Mouse (Mus musculus) embryo, embryonic 9.5 days (tissue): ENCODE measurements around the gene Tnfrsf25.
A peak's percentile ranks its signal among the peaks of the same experiment; 100 is the strongest.

ENCODE experiments used
- DNase-seq: peaks from one replicate; pipeline ENCODE4 v3.0.0-alpha.2; 2017; ENCODE audit errors: extremely low spot score

Tnfrsf25 gene

GRCm38 (mm10) chr4:152141521-152142135 is 25.9 kb downstream of the Tnfrsf25 start:
- DNase-seq = no peak

GRCm38 (mm10) chr4:152143632-152144031 is 27.9 kb downstream of the Tnfrsf25 start:
- no peak for DNase-seq

GRCm38 (mm10) chr4:152145473-152145872 is 29.7 kb downstream of the Tnfrsf25 start:
- no peak for DNase-seq

- no peak for DNase-seq
Observed at GRCm38 (mm10) chr4:152146033-152146827, 30.5 kb downstream of the Tnfrsf25 start.

GRCm38 (mm10) chr4:152150546-152150945 is 34.8 kb downstream of the Tnfrsf25 start:
- DNase-seq = no peak

GRCm38 (mm10) chr4:152151451-152151965 is 35.8 kb downstream of the Tnfrsf25 start:
- DNase-seq = no peak

- peak; percentile 82 for DNase-seq
Observed at GRCm38 (mm10) chr4:152151966-152152544, 36.3 kb downstream of the Tnfrsf25 start, which contains the start of gene Espn. Gene Espn, minus strand, starts transcription at chr4:152152371.

GRCm38 (mm10) chr4:152153771-152154177 is 38.0 kb downstream of the Tnfrsf25 start:
- peak; percentile 85 for DNase-seq

- DNase-seq = no peak
Observed at GRCm38 (mm10) chr4:152155019-152155418, 39.3 kb downstream of the Tnfrsf25 start.

- DNase-seq = peak; percentile 58
Observed at GRCm38 (mm10) chr4:152157779-152158584, 42.2 kb downstream of the Tnfrsf25 start.

GRCm38 (mm10) chr4:152158585-152159284 is 43.0 kb downstream of the Tnfrsf25 start, which contains the start of gene Hes2:
Gene Hes2, plus strand, starts transcription at chr4:152158867.
- no peak for DNase-seq

- DNase-seq = no peak
Observed at GRCm38 (mm10) chr4:152159285-152159678, 43.5 kb downstream of the Tnfrsf25 start.

- no peak for DNase-seq
Observed at GRCm38 (mm10) chr4:152160748-152161147, 45.0 kb downstream of the Tnfrsf25 start.

GRCm38 (mm10) chr4:152161601-152162000 is 45.9 kb downstream of the Tnfrsf25 start:
- no peak for DNase-seq

- DNase-seq = no peak
Observed at GRCm38 (mm10) chr4:152162748-152163147, 47.0 kb downstream of the Tnfrsf25 start.

GRCm38 (mm10) chr4:152165036-152165931 is 49.5 kb downstream of the Tnfrsf25 start:
- DNase-seq = peak; percentile 76

GRCm38 (mm10) chr4:152168052-152168451 is 52.3 kb downstream of the Tnfrsf25 start:
- DNase-seq = no peak

GRCm38 (mm10) chr4:152169103-152169502 is 53.4 kb downstream of the Tnfrsf25 start:
- DNase-seq = no peak
